Mouse (Mus musculus) activated CD4-positive, CD25-positive, alpha-beta regulatory T cell, adult 4 months (primary cell): ENCODE measurements around the gene Pnrc1. TPM values are rescaled to one million over a fixed set of nuclear protein-coding genes. Genes with fewer than 3 reads are reported as not detected.
"Not testable (repeated sequence)": the region's sequence is repeated elsewhere in the genome, so short reads cannot be mapped to it uniquely, and the experiment has no call there.

Experiments
- ATAC-seq: one replicate; pipeline ENCODE4 v1.8.0; 2017
- polyA plus RNA-seq, 2 experiments: library from polyadenylated mRNA; unstranded; fragments of 100-300 nt; shearing (Covaris generic); gene quantifications; one replicate each; pipeline ENCODE4 v1.2.1; 2017

Pnrc1 gene
- 10 to 100 TPM; 76.1 to 91.4 TPM for polyA plus RNA-seq

GRCm38 (mm10) chr4:33290002-33290401 lies at the start of gene Pnrc1:
Gene Pnrc1, minus strand, starts transcription at chr4:33290163.
- ATAC-seq: peak; percentile 75

- no peak for ATAC-seq
Observed at GRCm38 (mm10) chr4:33337999-33338398, 48.0 kb upstream of the Pnrc1 start.

- ATAC-seq: no peak
Observed at GRCm38 (mm10) chr4:33332956-33333455, 43.0 kb upstream of the Pnrc1 start.

- no peak for ATAC-seq
Observed at GRCm38 (mm10) chr4:33331147-33331546, 41.2 kb upstream of the Pnrc1 start.

- ATAC-seq: peak; percentile 91
Observed at GRCm38 (mm10) chr4:33315840-33316239, 25.9 kb upstream of the Pnrc1 start.

- not testable (repeated sequence) for ATAC-seq
Observed at GRCm38 (mm10) chr4:33314150-33314549, 24.2 kb upstream of the Pnrc1 start.

- no peak for ATAC-seq
Observed at GRCm38 (mm10) chr4:33310840-33311437, 21.0 kb upstream of the Pnrc1 start.

GRCm38 (mm10) chr4:33309764-33310757 lies 20.1 kb upstream of the Pnrc1 start, which contains the start of gene Rngtt:
Gene Rngtt, plus strand, starts transcription at chr4:33310311.
- ATAC-seq: peak; percentile 87

- no peak for ATAC-seq
Observed at GRCm38 (mm10) chr4:33307146-33307545, 17.2 kb upstream of the Pnrc1 start.

- ATAC-seq: no peak
Observed at GRCm38 (mm10) chr4:33303057-33303456, 13.1 kb upstream of the Pnrc1 start.

- not testable (repeated sequence) for ATAC-seq
Observed at GRCm38 (mm10) chr4:33300891-33301665, 11.1 kb upstream of the Pnrc1 start.

GRCm38 (mm10) chr4:33292409-33293370 lies 2.7 kb upstream of the Pnrc1 start:
- ATAC-seq: no peak

- peak; percentile 43 for ATAC-seq
Observed at GRCm38 (mm10) chr4:33290878-33291277, 915 bp upstream of the Pnrc1 start.

GRCm38 (mm10) chr4:33289106-33289650 lies 785 bp downstream of the Pnrc1 start:
- ATAC-seq: peak; percentile 25

- ATAC-seq: no peak
Observed at GRCm38 (mm10) chr4:33285448-33285847, 4.5 kb downstream of the Pnrc1 start.

- ATAC-seq: no peak
Observed at GRCm38 (mm10) chr4:33284083-33284880, 5.7 kb downstream of the Pnrc1 start.

GRCm38 (mm10) chr4:33281891-33282685 lies 7.9 kb downstream of the Pnrc1 start:
- no peak for ATAC-seq

GRCm38 (mm10) chr4:33273437-33273836 lies 16.5 kb downstream of the Pnrc1 start:
- ATAC-seq: peak; percentile 79
